Mouse (Mus musculus): ENCODE data around the gene Vmp1.

- TF ChIP-seq CTCF (conservative IDR thresholded peaks at IDR 0.05; ENCODE audit: insufficient read depth, insufficient read length, low read depth, low read length) (no peak), POLR2A (IDR thresholded peaks at IDR 0.05; ENCODE audit: low read depth, low read length) (no peak)
These were observed 92.3 kb downstream of the Vmp1 start for GRCm38 (mm10) chr11:86591301-86591845.
